ENCODE assay signal across 8 mouse cellular contexts in the genomic region with DNA sequence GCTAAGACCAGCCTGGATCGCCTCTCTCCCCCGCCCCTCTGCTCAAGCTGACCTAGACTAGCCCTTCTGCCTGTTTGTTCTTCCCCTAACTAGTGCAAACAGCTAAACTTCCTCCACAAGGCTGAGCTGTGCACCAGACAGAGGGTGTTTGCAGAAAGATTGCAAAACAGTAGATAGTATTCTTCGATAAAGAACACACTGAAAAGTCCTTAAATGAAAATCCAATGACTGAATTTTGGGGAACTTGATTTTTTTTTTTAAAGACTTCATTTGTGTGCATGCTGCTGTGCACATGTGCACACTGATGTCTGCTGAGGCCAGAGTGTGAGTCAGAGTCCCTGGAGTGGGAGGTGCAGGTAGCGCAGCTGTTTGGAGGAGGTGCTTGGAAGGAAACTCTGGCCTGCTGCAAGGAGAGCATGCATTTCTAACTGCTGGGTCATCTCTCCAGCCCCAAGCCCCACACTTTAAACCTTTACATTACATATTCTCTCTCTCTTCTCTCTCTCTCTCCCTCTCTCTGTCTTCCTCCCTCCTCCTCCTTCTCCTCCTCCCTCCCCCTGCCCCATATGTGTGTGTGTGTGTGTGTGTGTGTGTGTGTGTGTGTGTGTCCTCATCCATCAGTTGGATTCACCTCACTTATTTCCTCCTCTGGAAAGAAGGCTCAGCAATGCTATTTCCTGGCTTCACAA. TPM values are rescaled to one million over a fixed set of nuclear protein-coding genes. Genes with fewer than 3 reads are reported as not detected.
DNase-seq lines count a peak whose midpoint lies in the region; ATAC-seq lines count a peak whose summit lies in the region.

No protein-coding gene starts in this region.

- H3K36me3 ChIP-seq in heart, embryonic 14.5 days (ENCODE audit: control insufficient read depth, insufficient read depth, low read length) = peaks cover 4% of the 10 kb centered on the region; the same call in 1 of the 2 replicates

- no peak overlapping the region for H3K4me3 ChIP-seq in heart, embryonic 14.5 days (ENCODE audit: control insufficient read depth in 1 of 2, insufficient read depth in 1 of 2, low read depth in 1 of 2, low read length in 2 of 2)

- WGBS in heart, embryonic 14.5 days = 58% methylated on average over 4 of the region's 4 CpGs

- H3K4me2 ChIP-seq in heart, embryonic 14.5 days (ENCODE audit: low read length) = no peak overlapping the region

- peak overlapping the region; percentile 62 to 66 for H3K27ac ChIP-seq in heart, embryonic 14.5 days (replicated peaks in 1 of 2; ENCODE audit: control insufficient read depth in 1 of 2, insufficient read depth in 1 of 2, low read depth in 2 of 2, low read length in 2 of 2)

- peak overlapping the region; percentile 31; the same call in 1 of the 2 replicates for H3K9ac ChIP-seq in heart, embryonic 14.5 days (ENCODE audit: low read length)

- DNase-seq in heart, adult 11 months = peak; percentile 97
- DNase-seq in heart, postnatal 4 days = no peak
- DNase-seq in B cell, adult 2 months = peak; percentile 51 to 59
- peak; percentile 92 for DNase-seq in brain, adult 2 months (ENCODE audit: low read depth, low spot score)
- DNase-seq in liver = peak; percentile 59
- peak; percentile 34 for DNase-seq in naive thymus-derived CD4-positive, alpha-beta T cell, adult 2 months (ENCODE audit: low read depth)
- no peak for DNase-seq in embryo, embryonic 10 days (ENCODE audit: low spot score)

- no peaks in the 10 kb centered on the region for H3K9me3 ChIP-seq in heart, embryonic 14.5 days (ENCODE audit: control insufficient read depth, low read length)

- ATAC-seq in heart, embryonic 14.5 days (ENCODE audit: insufficient number of reproducible peaks, insufficient read depth, low FRiP score, low read depth) = 0 out of 2 replicates have a peak, but pooled peaks have one; percentile 51

- no peaks in the 10 kb centered on the region for H3K27me3 ChIP-seq in heart, embryonic 14.5 days (ENCODE audit: control insufficient read depth, insufficient read depth, low read length)

- peaks cover 25 to 40% of the 10 kb centered on the region in 2 experiments for H3K4me1 ChIP-seq in heart, embryonic 14.5 days (ENCODE audit: control insufficient read depth in 2 of 2, insufficient read depth in 2 of 2, low read length in 2 of 2)

RNA-seq across cellular contexts. Expression of gene Dapp1, which starts 29.0 kb away (rescaled TPM):
- total RNA-seq in heart, postnatal 4 days (2021) = 1 to 10 TPM; 7.6 to 7.8 TPM
- polyA plus RNA-seq in heart, embryonic 14.5 days (2014; fragmentation: Nextera tagmentation; extraction: Ambion mirVana) = 21.3 and 22.8 TPM in 2 replicates

RNA-seq across cellular contexts. Expression of gene Lamtor3, which starts 34.1 kb away (rescaled TPM):
- total RNA-seq in heart, postnatal 4 days (2021) = 10 to 100 TPM; 74.1 to 79.4 TPM
- 103 and 116 TPM in 2 replicates for polyA plus RNA-seq in heart, embryonic 14.5 days (2014; fragmentation: Nextera tagmentation; extraction: Ambion mirVana)

Comparison
In these comparisons a context has a peak if more than half of its experiments do, and no peak if none do; other contexts are left out.
1. DNase-seq: peak in heart, adult 11 months (single experiment), B cell, adult 2 months (2 of 2), brain, adult 2 months (single experiment), liver (single experiment) and naive thymus-derived CD4-positive, alpha-beta T cell, adult 2 months (single experiment); none in heart, postnatal 4 days (single experiment) and embryo, embryonic 10 days (single experiment).